Mouse (Mus musculus) bone marrow, adult 2 months (tissue): Measurements from ENCODE around the gene Rps10. TPM values are rescaled to one million over a fixed set of nuclear protein-coding genes. Genes with fewer than 3 reads are reported as not detected.
"Not testable (repeated sequence)": the region's sequence is repeated elsewhere in the genome, so short reads cannot be mapped to it uniquely, and the experiment has no call there.

ENCODE experiments used
- H3K27ac ChIP-seq: fragments of 200-500 bp; 2 replicates; pipeline ENCODE4 v1.5.1; 2012; ENCODE audit warnings: low read depth, mild to moderate bottlenecking, control low read depth, inconsistent platforms, low read length; ENCODE audit not compliant: control insufficient read depth, poor library complexity, insufficient read depth
- H3K4me1 ChIP-seq: fragments of 200-500 bp; 2 replicates; pipeline ENCODE4 v1.6.1; 2011; ENCODE audit warnings: low read length; ENCODE audit not compliant: control insufficient read depth, insufficient read depth
- H3K4me3 ChIP-seq: fragments of 200-500 bp; replicated peaks from 2 replicates; pipeline ENCODE3; 2011; ENCODE audit warnings: mild to moderate bottlenecking, low read depth, low read length, control low read depth; ENCODE audit not compliant: control insufficient read depth
- CTCF ChIP-seq: fragments of 200-500 bp; IDR thresholded peaks from 2 replicates; pipeline ENCODE4 v1.5.1; 2011; ENCODE audit warnings: low read length, control low read depth; ENCODE audit not compliant: control insufficient read depth, insufficient read depth
- POLR2A ChIP-seq: fragments of 200-500 bp; IDR thresholded peaks from 2 replicates; pipeline ENCODE4 v1.6.1; 2011; ENCODE audit warnings: low read depth, mild to moderate bottlenecking, control low read depth, low read length, borderline replicate concordance; ENCODE audit not compliant: control insufficient read depth
- WGBS: fragments of 180-500 bp; shearing (Covaris S2); methylation state at CpG from one replicate; pipeline ENCODE4 v1.1.7; 2018; 5-methylcytosine and 5-hydroxymethylcytosine counted together
- polyA plus RNA-seq: library from polyadenylated mRNA; stranded (reverse); fragments of >200 nt; gene quantifications from 2 replicates; pipeline ENCODE4 v1.2.4, GENCODE M21; 2011; ENCODE audit warnings: low replicate concordance; ENCODE audit not compliant: missing spikeins, insufficient read depth, insufficient read length

Rps10 gene
- polyA plus RNA-seq, 1 experiment, result 1,889 TPM

GRCm38 (mm10) chr17:27638921-27639332, 2.5 kb upstream of the Rps10 start:
- 88% methylated on average over 20 of the region's 20 CpGs for WGBS
- Histone ChIP-seq H3K4me1 (no peaks in the 10 kb centered on the region; the same call in 1 of the 2 replicates), H3K27ac (no peak overlapping the region), H3K4me3 (no peak overlapping the region)
- TF ChIP-seq CTCF (peak; percentile 68), POLR2A (no peak)

- Histone ChIP-seq H3K4me3 (no peak overlapping the region), H3K4me1 (peaks cover 2% of the 10 kb centered on the region), H3K27ac (no peak overlapping the region)
- TF ChIP-seq CTCF (no peak), POLR2A (no peak)
- 23% methylated on average over 9 of the region's 9 CpGs for WGBS
Measured at GRCm38 (mm10) chr17:27637333-27637732, 864 bp upstream of the Rps10 start.

GRCm38 (mm10) chr17:27635575-27635903, 930 bp downstream of the Rps10 start:
- 38% methylated on average over 9 of the region's 9 CpGs for WGBS
- H3K4me1 ChIP-seq, result not testable (repeated sequence)
- H3K27ac ChIP-seq, result peak overlapping the region; percentile 51; the same call in 1 of the 2 replicates
- H3K4me3 ChIP-seq, result peak overlapping the region; percentile 92

GRCm38 (mm10) chr17:27634871-27635574, 1.4 kb downstream of the Rps10 start, which contains the start of gene RPS10-NUDT3:
Gene RPS10-NUDT3, minus strand, starts transcription at chr17:27635222.
- WGBS, result under 1% methylated on average over 72 of the region's 72 CpGs
- Histone ChIP-seq H3K4me3 (peak within 1 kb of the TSS; percentile 92), H3K27ac (peak within 1 kb of the TSS; percentile 86), H3K4me1 (peaks cover 2% of the 10 kb centered on the region)
- no peak for TF ChIP-seq CTCF
- TF ChIP-seq POLR2A, result peak; percentile 76; the same call in 1 of the 2 replicates

- peaks cover 2% of the 10 kb centered on the region for H3K4me1 ChIP-seq
Measured at GRCm38 (mm10) chr17:27629249-27630020, 7.0 kb downstream of the Rps10 start.

GRCm38 (mm10) chr17:27628376-27628775, 8.1 kb downstream of the Rps10 start:
- H3K27ac ChIP-seq, result no peak overlapping the region
- TF ChIP-seq POLR2A (no peak), CTCF (no peak)
- H3K4me3 ChIP-seq, result no peak overlapping the region
- H3K4me1 ChIP-seq, result peaks cover under 1% of the 10 kb centered on the region; the same call in 1 of the 2 replicates
- WGBS, result 88% methylated on average over 8 of the region's 8 CpGs

More at GRCm38 (mm10) chr17:27629249-27630020, 7.0 kb downstream of the Rps10 start:
- H3K27ac ChIP-seq, result no peak overlapping the region
- 91% methylated on average over 2 of the region's 2 CpGs for WGBS
- H3K4me3 ChIP-seq, result no peak overlapping the region
- peak; percentile 94 for TF ChIP-seq CTCF
- no peak for TF ChIP-seq POLR2A

GRCm38 (mm10) chr17:27627451-27627850, 9.0 kb downstream of the Rps10 start:
- no peak overlapping the region for H3K27ac ChIP-seq
- no peak overlapping the region for H3K4me3 ChIP-seq
- no peaks in the 10 kb centered on the region; the same call in 1 of the 2 replicates for H3K4me1 ChIP-seq
- 38% methylated on average over 5 of the region's 5 CpGs for WGBS
- no peak for TF ChIP-seq POLR2A
- peak; percentile 34; the same call in 1 of the 2 replicates for TF ChIP-seq CTCF

- Histone ChIP-seq H3K4me3 (no peak overlapping the region), H3K4me1 (no peaks in the 10 kb centered on the region; the same call in 1 of the 2 replicates), H3K27ac (no peak overlapping the region)
- TF ChIP-seq POLR2A (no peak), CTCF (no peak)
- WGBS, result 71% methylated on average over 5 of the region's 5 CpGs
Measured at GRCm38 (mm10) chr17:27626681-27627080, 9.8 kb downstream of the Rps10 start.
